Mouse (Mus musculus) embryonic facial prominence, embryonic 14.5 days (tissue): ENCODE measurements around the gene Hacd4. TPM values are rescaled to one million over a fixed set of nuclear protein-coding genes. Genes with fewer than 3 reads are reported as not detected.

Source experiments
- ATAC-seq: fragments of 200-750 bp; cut with Nextera tagmentation; 2 replicates; pipeline ENCODE4 v1.8.0; 2017; ENCODE audit warnings: low read depth, moderate number of reproducible peaks, moderate TSS enrichment
- DNase-seq: peaks from one replicate; pipeline ENCODE4 v3.0.0-alpha.2; 2015; ENCODE audit warnings: low spot score
- H3K27ac ChIP-seq: fragments of 300-500 bp; sonication (generic); replicated peaks from 2 replicates; pipeline ENCODE4 v1.5.1; 2014; ENCODE audit warnings: low read depth, mild to moderate bottlenecking, low read length, moderate library complexity
- H3K27me3 ChIP-seq: fragments of 300-500 bp; sonication (generic); replicated peaks from 2 replicates; pipeline ENCODE4 v1.6.1; 2014; ENCODE audit warnings: low read length; ENCODE audit not compliant: control insufficient read depth, insufficient read depth
- H3K36me3 ChIP-seq: fragments of 300-500 bp; sonication (generic); 2 replicates; pipeline ENCODE4 v1.6.1; 2014; ENCODE audit warnings: low read length, mixed read lengths; ENCODE audit not compliant: control insufficient read depth, insufficient read depth
- H3K4me1 ChIP-seq: fragments of 300-500 bp; sonication (generic); 2 replicates; pipeline ENCODE4 v1.6.1; 2014; ENCODE audit warnings: antibody characterized with exemption, low read length; ENCODE audit not compliant: control insufficient read depth, insufficient read depth
- H3K4me2 ChIP-seq: fragments of 300-500 bp; sonication (generic); 2 replicates; pipeline ENCODE4 v1.6.1; 2014; ENCODE audit warnings: low read depth, mild to moderate bottlenecking, low read length, moderate library complexity, mixed read lengths
- H3K4me3 ChIP-seq: fragments of 300-500 bp; sonication (generic); 2 replicates; pipeline ENCODE4 v1.5.1; 2014; ENCODE audit warnings: low read depth, mild to moderate bottlenecking, low read length
- H3K9ac ChIP-seq: fragments of 300-500 bp; sonication (generic); 2 replicates; pipeline ENCODE4 v1.6.1; 2014; ENCODE audit warnings: low read depth, mild to moderate bottlenecking, low read length, moderate library complexity, mixed read lengths
- H3K9me3 ChIP-seq: fragments of 300-500 bp; sonication (generic); 2 replicates; pipeline ENCODE4 v1.6.1; 2016; ENCODE audit warnings: low read length; ENCODE audit not compliant: control insufficient read depth
- WGBS: fragments of 180-500 bp; shearing (Covaris S2); extraction: QIAGEN DNeasy Blood & Tissue Kit; methylation state at CpG from one replicate; pipeline ENCODE4 v1.1.7; 2014; 5-methylcytosine and 5-hydroxymethylcytosine counted together
- polyA plus RNA-seq: library from polyadenylated mRNA; unstranded; fragments of >200 nt; fragmentation: Nextera tagmentation; extraction: Ambion mirVana; gene quantifications from 2 replicates; pipeline ENCODE4 v1.2.1, GENCODE M21; 2014

Gene Hacd4
- polyA plus RNA-seq, 1 experiment from 2014 or later = 11.8 TPM

DNA sequence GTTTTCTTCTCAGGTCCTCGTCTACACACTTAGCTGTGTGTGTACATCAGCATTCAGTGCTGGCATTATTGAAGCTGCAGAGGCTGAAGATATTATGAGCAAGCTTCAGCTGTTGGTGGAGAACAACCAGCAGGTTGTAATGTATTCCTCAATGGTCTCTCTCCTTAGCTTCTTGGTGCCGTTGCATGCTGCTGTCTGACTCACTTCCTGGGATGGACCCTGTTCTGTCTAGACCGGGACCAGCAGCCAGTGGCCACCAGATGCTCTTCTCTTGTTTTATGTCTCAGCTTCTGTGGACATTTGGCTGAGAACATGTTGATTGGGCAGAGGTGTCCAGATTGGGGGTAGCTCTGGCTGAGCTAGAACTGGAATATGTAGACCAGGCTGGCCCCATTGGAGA is 81.3 kb downstream of the Hacd4 start:
- ATAC-seq (no peak), DNase-seq (no peak)
- Histone ChIP-seq H3K27me3 (no peaks in the 10 kb centered on the region), H3K4me2 (no peak overlapping the region), H3K9ac (no peak overlapping the region), H3K4me1 (no peaks in the 10 kb centered on the region; the same call in 1 of the 2 replicates), H3K9me3 (no peaks in the 10 kb centered on the region), H3K36me3 (0 out of 2 replicates have a peak, but pooled peaks cover 3% of the 10 kb centered on the region), H3K4me3 (no peak overlapping the region), H3K27ac (no peak overlapping the region)
- WGBS = 82% methylated on average over 3 of the region's 3 CpGs

DNA sequence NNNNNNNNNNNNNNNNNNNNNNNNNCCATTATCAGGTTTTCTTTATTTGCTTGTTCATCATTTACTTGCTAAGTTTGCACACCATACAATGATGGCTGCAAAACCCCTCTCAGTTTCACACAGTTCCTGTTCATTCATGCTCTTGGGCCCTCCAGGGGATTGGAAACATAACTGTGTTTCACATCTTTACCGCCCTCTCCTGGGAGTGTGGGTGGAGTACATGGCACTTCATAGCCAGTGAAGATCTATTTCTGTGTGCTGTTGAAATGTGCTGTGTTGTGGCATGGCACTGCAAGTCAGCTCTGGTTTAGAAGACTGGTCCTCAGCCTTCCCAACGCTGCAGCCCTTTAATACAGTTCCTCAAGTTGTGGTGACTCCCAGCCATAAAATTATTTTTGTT is 82.1 kb downstream of the Hacd4 start:
- H3K4me1 ChIP-seq = no peaks in the 10 kb centered on the region; the same call in 1 of the 2 replicates
- H3K36me3 ChIP-seq = 0 out of 2 replicates have a peak, but pooled peaks cover 3% of the 10 kb centered on the region
- ATAC-seq (no peak), DNase-seq (peak; percentile 63)
- no peaks in the 10 kb centered on the region for H3K27me3 ChIP-seq
- no peak overlapping the region for H3K9ac ChIP-seq
- H3K9me3 ChIP-seq = no peaks in the 10 kb centered on the region
- WGBS = 59% methylated on average over 2 of the region's 2 CpGs
- no peak overlapping the region for H3K4me3 ChIP-seq
- no peak overlapping the region for H3K4me2 ChIP-seq
- H3K27ac ChIP-seq = no peak overlapping the region

DNA sequence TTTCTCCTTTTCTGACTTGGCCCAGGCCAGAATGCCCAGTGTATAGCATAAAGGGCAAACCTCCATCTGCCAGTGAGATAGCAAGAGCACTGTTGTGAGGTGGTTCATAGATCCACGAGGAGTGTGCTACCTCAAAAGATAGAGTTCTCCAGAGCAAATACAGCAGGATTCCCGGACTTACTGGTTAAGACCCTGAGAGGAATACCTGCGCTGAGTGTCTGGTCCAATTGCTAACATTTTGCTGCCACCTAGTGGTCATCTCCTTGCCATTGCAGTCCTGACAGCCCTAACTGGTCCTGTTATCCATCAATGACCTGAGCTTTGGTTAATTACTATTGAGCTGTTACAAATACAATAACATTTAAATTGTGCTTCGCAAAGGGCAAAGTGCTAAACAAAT is 87.8 kb downstream of the Hacd4 start:
- no peaks in the 10 kb centered on the region for H3K36me3 ChIP-seq
- H3K4me1 ChIP-seq = no peaks in the 10 kb centered on the region; the same call in 1 of the 2 replicates
- no peak overlapping the region for H3K4me2 ChIP-seq
- 2% methylated on average over 4 of the region's 4 CpGs for WGBS
- peak; percentile 84 for ATAC-seq
- no peak overlapping the region for H3K4me3 ChIP-seq
- no peaks in the 10 kb centered on the region for H3K27me3 ChIP-seq
- H3K9ac ChIP-seq = no peak overlapping the region
- DNase-seq = peak; percentile 94
- H3K9me3 ChIP-seq = no peaks in the 10 kb centered on the region
- no peak overlapping the region for H3K27ac ChIP-seq

Other genes starting within 250 kb of the Hacd4 start
- gene Ifnb1, start 83.8 kb upstream of the Hacd4 start, polyA plus RNA-seq = not detected in 2 replicates
- not detected in 2 replicates for gene Ifna15, start 119.3 kb upstream of the Hacd4 start, polyA plus RNA-seq
- not detected in 2 replicates for gene Ifna14, start 132.9 kb upstream of the Hacd4 start, polyA plus RNA-seq
- not detected in 2 replicates for gene Ifna9, start 153.5 kb upstream of the Hacd4 start, polyA plus RNA-seq
- not detected in 2 replicates for gene Ifna12, start 164.4 kb upstream of the Hacd4 start, polyA plus RNA-seq
- gene C87499, start 195.5 kb upstream of the Hacd4 start, polyA plus RNA-seq = not detected in 2 replicates
- not detected in 2 replicates for gene Ifna13, start 205.5 kb upstream of the Hacd4 start, polyA plus RNA-seq
- gene Ifna16, start 238.0 kb upstream of the Hacd4 start, polyA plus RNA-seq = not detected in 2 replicates
- gene Ifna2, start 245.0 kb upstream of the Hacd4 start, polyA plus RNA-seq = not detected in 2 replicates